Mouse (Mus musculus): ENCODE measurements around the gene Gns. TPM values are rescaled to one million over a fixed set of nuclear protein-coding genes. Genes with fewer than 3 reads are reported as not detected.

Gns gene
- polyA plus RNA-seq, 1 experiment from 2014 or later = 36.4 TPM

DNA sequence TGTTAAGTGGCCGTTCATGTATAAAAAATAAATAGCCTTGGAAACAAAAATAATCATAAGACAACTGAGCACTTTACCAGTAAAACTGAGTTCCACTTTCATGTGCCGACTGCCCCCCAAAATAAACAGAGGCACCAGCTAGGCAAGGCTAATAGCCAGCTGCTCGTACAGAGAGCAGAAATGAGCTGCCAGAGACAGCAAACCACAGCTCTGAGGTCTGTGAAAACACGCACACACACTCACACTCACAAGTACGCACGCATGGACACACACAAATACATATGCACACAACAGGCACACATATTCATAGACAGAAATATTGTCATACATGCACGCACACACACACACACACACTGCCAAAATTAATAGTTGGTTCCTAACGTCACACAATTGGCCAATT, 64.7 kb downstream of the Gns start:
- no peaks in the 10 kb centered on the region for H3K9me3 ChIP-seq (replicated peaks)
- WGBS = 66% methylated on average over 8 of the region's 8 CpGs
- H3K36me3 ChIP-seq = no peaks in the 10 kb centered on the region
- no peak overlapping the region for H3K4me3 ChIP-seq
- H3K27ac ChIP-seq (replicated peaks) = peak overlapping the region; percentile 73; the same call in 1 of the 2 replicates
- peaks cover 72% of the 10 kb centered on the region for H3K4me1 ChIP-seq
- no peak for DNase-seq (ENCODE audit: low spot score)
- no peaks in the 10 kb centered on the region; the same call in 1 of the 2 replicates for H3K27me3 ChIP-seq (ENCODE audit: low read depth, poor library complexity, severe bottlenecking)

- H3K27ac ChIP-seq (replicated peaks) = peak overlapping the region; percentile 73
- no peak overlapping the region for H3K4me3 ChIP-seq
- H3K9me3 ChIP-seq (replicated peaks) = no peaks in the 10 kb centered on the region
- H3K36me3 ChIP-seq = no peaks in the 10 kb centered on the region
- peaks cover 76% of the 10 kb centered on the region for H3K4me1 ChIP-seq
- H3K27me3 ChIP-seq (ENCODE audit: low read depth, poor library complexity, severe bottlenecking) = no peaks in the 10 kb centered on the region; the same call in 1 of the 2 replicates
- WGBS = 30% methylated on average over 14 of the region's 14 CpGs
- no peak for DNase-seq (ENCODE audit: low spot score)
These were observed 65.2 kb downstream of the Gns start for GRCm38 (mm10) chr10:121429981-121430682.

- 80% methylated on average over 15 of the region's 15 CpGs for WGBS
- Histone ChIP-seq H3K27me3 (ENCODE audit: low read depth, poor library complexity, severe bottlenecking) (no peaks in the 10 kb centered on the region; the same call in 1 of the 2 replicates), H3K9me3 (replicated peaks) (no peaks in the 10 kb centered on the region), H3K27ac (replicated peaks) (peak overlapping the region; percentile 73), H3K4me3 (no peak overlapping the region), H3K4me1 (peaks cover 80% of the 10 kb centered on the region), H3K36me3 (no peaks in the 10 kb centered on the region)
- no peak for DNase-seq (ENCODE audit: low spot score)
These were observed 66.1 kb downstream of the Gns start for GRCm38 (mm10) chr10:121430764-121431540.

GRCm38 (mm10) chr10:121432041-121432634, 67.2 kb downstream of the Gns start:
- no peak for DNase-seq (ENCODE audit: low spot score)
- no peak overlapping the region for H3K4me3 ChIP-seq
- H3K27ac ChIP-seq (replicated peaks) = peak overlapping the region; percentile 81
- H3K36me3 ChIP-seq = no peaks in the 10 kb centered on the region
- peaks cover 80% of the 10 kb centered on the region for H3K4me1 ChIP-seq
- no peaks in the 10 kb centered on the region; the same call in 1 of the 2 replicates for H3K27me3 ChIP-seq (ENCODE audit: low read depth, poor library complexity, severe bottlenecking)
- 57% methylated on average over 12 of the region's 12 CpGs for WGBS
- H3K9me3 ChIP-seq (replicated peaks) = no peaks in the 10 kb centered on the region

- Histone ChIP-seq H3K36me3 (no peaks in the 10 kb centered on the region), H3K9me3 (replicated peaks) (no peaks in the 10 kb centered on the region), H3K4me1 (peaks cover 80% of the 10 kb centered on the region), H3K27ac (replicated peaks) (peak overlapping the region; percentile 81), H3K4me3 (peak overlapping the region; percentile 20), H3K27me3 (ENCODE audit: low read depth, poor library complexity, severe bottlenecking) (no peaks in the 10 kb centered on the region; the same call in 1 of the 2 replicates)
- peak; percentile 53 for DNase-seq (ENCODE audit: low spot score)
- WGBS = 19% methylated on average over 16 of the region's 16 CpGs
These were observed 67.9 kb downstream of the Gns start for GRCm38 (mm10) chr10:121432635-121433280.

DNA sequence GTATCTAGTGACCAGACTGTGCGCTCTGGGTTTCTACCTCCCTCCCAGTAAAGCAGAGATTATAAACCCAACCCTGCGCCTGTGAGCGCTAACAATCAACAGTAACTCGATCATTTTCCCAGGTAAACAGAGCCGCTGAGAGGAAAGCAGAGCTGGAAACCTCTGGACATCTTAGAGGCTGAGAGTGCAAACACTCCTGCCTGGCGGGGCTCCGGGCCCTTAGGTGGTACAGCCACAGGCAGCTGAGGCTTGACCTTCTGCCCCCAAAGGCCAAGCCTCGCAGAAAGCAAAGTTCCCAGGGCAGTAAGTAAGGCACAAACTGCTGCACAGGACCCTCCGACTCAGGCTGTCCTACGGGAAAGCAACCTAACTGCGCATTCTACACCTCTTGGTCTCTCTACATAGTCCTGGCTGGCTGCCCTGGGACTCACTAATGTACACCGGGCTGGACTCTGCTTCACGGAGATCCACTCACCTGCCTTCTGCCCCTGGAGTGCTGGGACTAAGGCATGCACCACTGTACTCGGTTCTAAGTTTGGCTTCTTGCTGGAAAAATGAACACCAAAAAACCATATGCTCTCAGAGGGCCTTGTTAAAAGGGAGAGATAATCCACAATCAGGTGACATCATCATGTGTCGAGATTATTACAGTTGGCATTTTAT, 69.7 kb downstream of the Gns start:
- no peak overlapping the region for H3K4me3 ChIP-seq
- H3K27me3 ChIP-seq (ENCODE audit: low read depth, poor library complexity, severe bottlenecking) = no peaks in the 10 kb centered on the region; the same call in 1 of the 2 replicates
- H3K27ac ChIP-seq (replicated peaks) = peak overlapping the region; percentile 68; the same call in 1 of the 2 replicates
- no peak for DNase-seq (ENCODE audit: low spot score)
- H3K4me1 ChIP-seq = peaks cover 71% of the 10 kb centered on the region
- no peaks in the 10 kb centered on the region for H3K9me3 ChIP-seq (replicated peaks)
- WGBS = 63% methylated on average over 15 of the region's 15 CpGs
- no peaks in the 10 kb centered on the region for H3K36me3 ChIP-seq

DNA sequence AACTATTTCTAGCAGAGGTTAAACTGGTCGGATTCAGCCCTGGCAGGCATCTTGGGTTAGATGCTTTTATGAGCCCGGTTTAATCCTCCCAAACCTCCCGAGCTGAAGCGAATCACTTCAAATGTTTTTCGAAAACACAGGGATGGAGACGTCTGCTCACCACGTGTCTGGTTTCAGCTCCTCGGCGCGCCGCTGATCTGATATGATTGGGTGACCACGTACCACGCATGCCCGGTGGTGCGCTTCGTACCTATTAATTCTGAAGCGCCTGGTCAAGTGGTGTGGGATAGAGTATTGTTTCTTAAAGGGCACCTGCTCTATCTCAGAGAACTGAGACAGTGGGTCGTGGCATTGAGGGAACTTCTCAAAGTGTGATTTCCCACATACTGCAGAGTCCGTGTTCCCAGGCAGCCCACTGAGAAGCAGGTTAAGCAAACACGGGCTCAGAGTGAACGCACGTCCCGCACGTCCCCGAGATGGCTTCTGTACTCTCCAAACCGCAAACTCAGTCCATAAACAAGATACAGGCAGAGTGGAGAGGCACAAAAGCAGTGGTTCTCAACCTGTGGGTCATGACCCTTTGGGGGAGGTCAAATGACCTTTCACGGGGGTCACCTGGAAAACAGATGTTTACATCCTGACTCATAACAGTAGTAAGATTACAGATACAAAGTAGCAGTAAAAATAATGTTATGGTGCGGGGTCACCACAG, 70.8 kb downstream of the Gns start:
- H3K4me1 ChIP-seq = peaks cover 63% of the 10 kb centered on the region
- no peaks in the 10 kb centered on the region; the same call in 1 of the 2 replicates for H3K27me3 ChIP-seq (ENCODE audit: low read depth, poor library complexity, severe bottlenecking)
- DNase-seq (ENCODE audit: low spot score) = no peak
- H3K4me3 ChIP-seq = no peak overlapping the region
- WGBS = 67% methylated on average over 28 of the region's 28 CpGs
- no peaks in the 10 kb centered on the region for H3K9me3 ChIP-seq (replicated peaks)
- no peaks in the 10 kb centered on the region for H3K36me3 ChIP-seq
- no peak overlapping the region for H3K27ac ChIP-seq (replicated peaks)

- Histone ChIP-seq H3K27ac (replicated peaks) (no peak overlapping the region), H3K9me3 (replicated peaks) (no peaks in the 10 kb centered on the region), H3K4me3 (no peak overlapping the region), H3K27me3 (ENCODE audit: low read depth, poor library complexity, severe bottlenecking) (no peaks in the 10 kb centered on the region), H3K4me1 (peaks cover 57% of the 10 kb centered on the region), H3K36me3 (no peaks in the 10 kb centered on the region)
- DNase-seq (ENCODE audit: low spot score) = no peak
- 64% methylated on average over 8 of the region's 8 CpGs for WGBS
These were observed 71.4 kb downstream of the Gns start for GRCm38 (mm10) chr10:121436258-121436645.

- no peaks in the 10 kb centered on the region for H3K9me3 ChIP-seq (replicated peaks)
- 72% methylated on average over 4 of the region's 4 CpGs for WGBS
- no peaks in the 10 kb centered on the region for H3K27me3 ChIP-seq (ENCODE audit: low read depth, poor library complexity, severe bottlenecking)
- H3K4me3 ChIP-seq = no peak overlapping the region
- H3K36me3 ChIP-seq = no peaks in the 10 kb centered on the region
- DNase-seq (ENCODE audit: low spot score) = no peak
- peaks cover 55% of the 10 kb centered on the region for H3K4me1 ChIP-seq
- 0 out of 2 replicates have a peak overlapping the region, but pooled peaks have one; percentile 17 for H3K27ac ChIP-seq (replicated peaks)
These were observed 71.8 kb downstream of the Gns start for GRCm38 (mm10) chr10:121436693-121437092.

DNA sequence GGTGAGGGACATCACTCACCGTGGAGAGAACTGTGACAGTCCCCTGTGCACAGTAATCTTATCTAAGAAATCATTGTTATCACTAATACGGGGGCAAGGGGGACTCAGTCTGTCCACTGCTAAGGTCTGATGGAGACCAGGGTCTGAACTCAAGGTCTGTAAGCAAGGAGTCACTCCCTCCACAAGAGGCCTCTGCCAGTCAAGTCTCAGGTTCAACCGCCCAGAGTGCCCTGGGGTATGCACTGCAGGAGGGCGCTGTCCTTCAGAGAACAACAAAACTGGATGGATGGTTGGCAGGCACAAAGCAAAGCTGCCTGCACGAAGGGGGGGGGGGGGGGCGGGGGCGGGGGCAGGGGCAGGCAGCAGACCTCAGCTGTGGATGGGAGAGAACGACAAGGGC, 73.2 kb downstream of the Gns start:
- no peaks in the 10 kb centered on the region for H3K36me3 ChIP-seq
- H3K27ac ChIP-seq (replicated peaks) = no peak overlapping the region
- WGBS = 67% methylated on average over 8 of the region's 8 CpGs
- no peaks in the 10 kb centered on the region for H3K9me3 ChIP-seq (replicated peaks)
- no peak overlapping the region for H3K4me3 ChIP-seq
- DNase-seq (ENCODE audit: low spot score) = no peak
- peaks cover 42% of the 10 kb centered on the region for H3K4me1 ChIP-seq
- H3K27me3 ChIP-seq (ENCODE audit: low read depth, poor library complexity, severe bottlenecking) = no peaks in the 10 kb centered on the region

DNA sequence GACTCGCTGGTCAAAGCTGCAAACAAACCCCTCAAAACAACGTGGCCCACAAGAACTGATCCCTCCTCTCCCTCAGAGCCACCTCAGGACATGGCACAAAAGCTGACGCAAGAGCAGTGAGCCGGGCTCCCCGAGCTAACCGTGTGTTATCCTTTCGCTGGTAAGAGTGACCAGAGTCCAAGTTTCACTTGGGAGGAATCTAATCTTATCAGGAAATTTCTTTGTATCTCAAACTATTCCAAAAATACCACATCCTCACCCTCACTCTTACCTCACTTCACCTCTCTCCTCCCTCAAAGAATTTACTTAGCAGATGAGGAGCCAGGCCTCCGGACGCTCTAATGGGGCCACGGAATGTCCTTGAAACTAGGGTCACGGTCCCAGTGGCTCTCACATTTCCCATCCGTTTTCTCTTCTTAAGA, 74.4 kb downstream of the Gns start:
- Histone ChIP-seq H3K36me3 (no peaks in the 10 kb centered on the region), H3K4me1 (peaks cover 35% of the 10 kb centered on the region), H3K27me3 (ENCODE audit: low read depth, poor library complexity, severe bottlenecking) (no peaks in the 10 kb centered on the region), H3K4me3 (no peak overlapping the region), H3K9me3 (replicated peaks) (no peaks in the 10 kb centered on the region), H3K27ac (replicated peaks) (no peak overlapping the region)
- DNase-seq (ENCODE audit: low spot score) = no peak
- 86% methylated on average over 12 of the region's 12 CpGs for WGBS

Measured in midbrain, embryonic 10.5 days (tissue).